Mouse (Mus musculus): ENCODE measurements around the gene Fez1.

Gene Fez1

DNA sequence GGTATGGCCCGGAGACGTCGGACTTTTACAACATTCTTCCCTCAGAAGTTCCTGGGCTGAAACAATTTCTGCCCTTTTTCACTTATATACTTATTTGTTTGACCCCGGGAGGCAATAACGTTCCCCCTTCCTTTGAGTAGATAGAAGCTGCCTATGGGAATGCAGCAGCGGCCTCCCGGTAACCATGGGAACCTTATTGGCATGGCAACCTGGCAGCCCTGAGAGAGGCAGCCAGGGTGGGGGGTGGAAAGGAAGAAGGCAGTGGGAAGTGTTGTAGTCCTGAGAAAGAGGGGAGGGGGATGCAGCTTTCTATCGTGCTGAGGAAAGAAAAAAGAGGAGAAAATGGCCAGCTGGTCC, at the start of gene Fez1:
TSS of gene Fez1 (plus strand) at position 221 of the 357 bp plus-strand sequence.
- in situ Hi-C loops (cut with MboI, MseI): no loop called here

DNA sequence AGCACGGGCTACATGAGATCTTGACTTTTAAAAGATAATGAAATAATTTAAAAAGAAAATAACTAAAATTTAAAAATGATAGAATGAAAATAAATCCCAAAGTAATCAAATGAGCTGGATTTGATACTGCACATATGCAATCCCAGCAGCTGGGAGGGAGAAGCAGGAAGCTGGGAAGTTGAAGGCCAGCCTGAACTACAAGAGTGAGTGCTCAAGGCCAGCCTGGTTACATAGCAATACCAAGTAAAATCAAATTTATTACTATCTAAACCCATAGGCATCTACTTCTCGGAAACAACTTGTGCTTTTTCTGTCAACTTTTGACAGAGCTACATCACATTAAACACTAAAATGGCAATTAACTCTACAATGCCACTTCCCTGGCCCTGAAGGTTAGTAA, 37.7 kb upstream of the Fez1 start:
- in situ Hi-C loops (cut with MboI, MseI): no loop called here

DNA sequence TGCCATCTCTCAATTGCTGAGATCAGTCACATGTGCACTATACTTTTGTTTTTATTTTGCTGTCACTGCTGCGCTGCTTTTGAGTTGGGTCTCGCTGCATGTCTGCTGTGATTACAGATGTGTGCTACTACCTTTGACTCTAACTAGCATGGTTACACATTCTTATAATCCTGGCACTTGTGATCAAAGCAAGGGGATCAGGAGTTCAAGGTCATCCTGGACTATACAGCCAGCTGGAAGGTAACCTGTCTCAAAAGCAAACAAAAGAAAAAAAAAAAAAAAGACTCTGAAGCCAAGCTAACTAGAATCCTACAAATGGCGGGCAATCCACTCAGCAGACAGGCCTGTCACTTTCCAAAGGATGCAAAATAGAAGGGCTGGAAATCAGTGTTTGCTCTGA, 29.5 kb upstream of the Fez1 start:
- in situ Hi-C loops (cut with MboI, MseI): no loop called here

DNA sequence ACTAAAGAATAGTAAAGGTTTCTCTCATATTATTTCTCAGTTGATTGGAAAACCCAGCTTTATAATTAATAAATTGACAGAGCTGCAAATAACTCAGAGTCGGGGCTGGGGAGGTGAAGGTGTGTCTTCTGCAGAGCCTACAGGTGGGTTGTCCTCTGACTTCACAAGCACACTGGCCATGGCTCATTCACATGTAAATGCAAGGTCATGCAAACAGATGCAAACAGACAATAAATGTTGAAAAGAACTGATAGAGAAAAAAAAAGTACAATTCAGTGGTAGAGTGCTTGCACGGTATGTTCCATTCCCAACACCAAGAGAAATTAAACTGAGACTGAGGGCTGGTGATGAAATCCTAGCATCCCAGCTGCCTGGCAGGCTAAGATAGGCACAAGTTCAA, 27.2 kb upstream of the Fez1 start:
- in situ Hi-C loops (cut with MboI, MseI): no loop called here

DNA sequence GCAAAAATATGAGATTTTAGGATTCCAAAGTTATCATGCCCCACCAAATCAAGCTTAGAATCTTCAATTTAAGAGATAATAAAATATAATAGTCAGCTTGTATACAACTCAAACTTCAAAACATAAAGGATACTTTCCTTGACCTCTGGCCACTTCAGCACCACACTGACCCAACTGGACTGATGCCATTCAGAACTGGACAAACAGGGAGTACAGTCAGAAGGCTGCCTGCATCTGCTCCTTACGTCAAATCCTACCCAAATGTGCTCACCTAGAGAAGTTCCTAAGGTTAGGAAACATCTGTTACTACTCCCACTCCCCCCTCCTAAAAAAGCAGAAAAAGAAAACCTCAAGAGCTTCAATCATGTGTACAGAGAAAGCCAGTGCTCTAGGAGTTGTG, 26.1 kb upstream of the Fez1 start:
- in situ Hi-C loops (cut with MboI, MseI): no loop called here

DNA sequence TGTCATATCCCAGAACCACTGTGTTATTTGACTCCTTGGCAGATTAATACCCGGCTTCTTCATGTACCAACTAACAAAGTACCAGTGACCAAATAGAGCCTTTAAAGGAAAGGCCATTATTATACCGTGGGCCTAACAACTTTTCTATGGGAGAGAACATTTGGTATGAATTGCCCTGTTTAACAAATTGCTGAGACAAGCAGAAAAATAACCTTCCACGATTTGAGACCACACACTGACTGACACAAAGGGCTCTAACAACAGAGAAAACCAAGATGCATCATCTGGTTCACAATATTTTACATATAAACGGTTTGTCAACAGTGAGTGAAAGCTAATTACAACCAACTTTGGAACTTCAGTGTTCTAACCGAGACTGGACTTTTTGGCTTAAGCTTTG, 25.4 kb upstream of the Fez1 start:
- in situ Hi-C loops (cut with MboI, MseI): no loop called here

DNA sequence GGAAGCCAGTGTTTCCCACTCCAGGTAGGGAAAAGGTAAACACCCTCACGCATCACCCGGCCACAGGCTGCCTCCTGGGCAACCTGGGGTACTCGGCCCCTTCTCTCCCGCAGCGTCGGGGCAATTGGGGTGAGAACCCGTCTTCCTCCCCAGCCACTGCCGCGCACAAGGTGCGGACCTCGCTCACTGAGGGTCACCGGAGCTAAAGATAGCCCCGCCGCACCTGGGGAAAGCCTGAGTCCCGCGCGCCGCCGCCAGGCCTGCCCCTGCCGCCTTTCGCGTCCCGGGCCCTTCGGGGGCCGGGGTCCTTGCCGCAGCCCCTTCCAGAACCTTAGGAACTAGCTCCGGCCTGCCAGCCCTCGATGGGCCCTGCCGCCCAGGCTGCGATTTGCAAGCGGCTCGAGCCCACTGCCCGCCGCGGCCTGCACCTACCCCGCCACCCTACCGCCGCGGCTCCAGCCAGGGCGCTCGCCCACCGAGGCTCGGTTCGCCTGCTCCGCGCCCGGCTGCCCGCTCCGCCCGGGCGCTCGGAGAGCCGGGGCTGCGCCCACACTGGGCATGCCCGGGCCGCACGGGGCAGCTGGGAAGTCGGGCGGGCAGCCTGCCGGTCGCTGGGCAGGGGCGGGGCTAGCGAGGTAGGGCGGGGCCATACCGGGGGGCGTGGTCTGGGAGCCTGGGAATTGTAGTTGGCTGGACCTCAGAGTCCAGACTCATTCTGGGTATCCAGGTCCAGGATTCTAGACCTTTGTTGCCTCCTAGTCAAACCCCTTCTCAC, 24.7 kb upstream of the Fez1 start, which contains the start of gene Ei24:
TSS of gene Ei24 (minus strand) at position 613 of the 775 bp plus-strand sequence.
- in situ Hi-C loops (cut with MboI, MseI): no loop called here

DNA sequence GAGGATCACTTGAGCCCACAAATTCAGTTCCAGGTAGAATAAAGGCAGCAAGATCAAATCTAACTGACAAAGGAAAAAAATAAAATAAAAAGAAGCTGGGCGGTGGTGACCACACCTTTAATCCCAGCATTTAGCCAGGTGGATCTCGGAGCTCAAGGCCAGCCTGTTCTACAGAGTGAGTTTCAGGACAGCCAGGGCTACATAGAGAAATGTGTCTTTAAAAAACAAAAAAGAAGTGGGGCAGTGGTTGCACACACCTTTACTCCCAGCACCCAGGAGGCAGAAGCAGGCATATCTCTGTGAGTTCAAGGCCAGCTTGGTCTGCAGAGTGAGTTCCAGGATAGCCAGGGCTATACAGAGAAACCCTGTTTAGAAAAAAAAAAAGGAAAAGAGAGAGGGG, 19.7 kb upstream of the Fez1 start:
- in situ Hi-C loops (cut with MboI, MseI): loop anchor here (10.0 kb wide), 1 partner anchor 353 kb away; no protein-coding TSS in a partner anchor

DNA sequence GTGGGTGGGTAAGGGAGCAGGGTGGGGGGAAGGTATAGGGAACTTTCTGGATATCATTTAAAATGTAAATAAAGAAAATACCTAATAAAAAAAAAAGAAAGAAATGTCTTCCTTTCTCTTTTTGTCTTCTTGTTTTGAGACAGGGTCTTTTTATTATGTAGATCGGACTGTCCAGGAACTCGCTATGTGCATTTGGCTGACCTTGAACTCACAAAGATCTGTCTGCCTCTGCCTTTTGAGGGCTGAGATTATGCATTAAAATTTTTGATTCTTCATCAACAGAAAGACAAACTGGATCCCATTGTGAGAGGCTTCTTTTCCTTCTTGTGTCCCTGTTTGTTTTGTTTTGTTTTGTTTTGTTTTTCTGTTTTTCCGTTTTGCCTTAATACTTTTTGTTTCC, 18.7 kb upstream of the Fez1 start:
- in situ Hi-C loops (cut with MboI, MseI): loop anchor here (10.0 kb wide), 1 partner anchor 352 kb away; no protein-coding TSS in a partner anchor

DNA sequence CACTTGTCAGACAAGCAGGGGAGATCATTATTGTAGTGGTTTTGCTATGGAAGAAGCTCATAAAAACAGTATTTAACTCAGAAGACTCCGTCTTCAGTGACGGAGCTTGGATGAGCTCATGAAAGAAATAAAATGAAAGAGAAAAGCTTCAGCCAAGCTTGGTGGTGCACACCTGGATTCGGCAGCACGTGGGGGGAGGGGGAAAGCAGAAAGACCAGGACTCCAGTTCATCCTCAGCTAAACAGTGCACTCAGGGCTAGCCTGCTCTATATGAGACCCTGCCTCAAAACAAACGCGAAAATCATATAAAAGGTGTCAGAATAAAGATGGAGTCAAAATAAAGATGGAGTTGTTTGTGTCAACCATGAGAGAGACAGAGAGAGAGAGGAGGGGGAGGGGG, 18.3 kb upstream of the Fez1 start:
- in situ Hi-C loops (cut with MboI, MseI): loop anchor here (10.0 kb wide), 1 partner anchor 351 kb away; no protein-coding TSS in a partner anchor

DNA sequence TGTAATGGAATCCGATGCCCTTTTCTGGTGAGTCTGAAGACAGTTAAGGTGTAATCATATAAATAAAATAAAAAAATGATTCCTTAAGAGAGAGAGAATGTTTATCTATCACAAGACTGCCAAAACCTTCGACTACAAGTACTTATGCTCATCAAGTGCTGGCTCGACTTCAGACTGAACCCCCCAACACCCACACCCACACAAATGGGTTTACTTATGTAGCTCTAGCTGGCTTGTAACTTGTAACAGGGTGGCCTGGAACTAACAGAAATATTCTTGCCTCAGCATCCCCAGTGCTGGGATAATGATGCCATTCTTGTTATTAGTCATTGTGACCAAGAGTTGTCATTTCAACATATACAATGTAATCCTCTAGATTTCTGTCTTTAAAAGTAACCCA, 17.7 kb upstream of the Fez1 start:
- in situ Hi-C loops (cut with MboI, MseI): loop anchor here (10.0 kb wide), 1 partner anchor 351 kb away; no protein-coding TSS in a partner anchor

DNA sequence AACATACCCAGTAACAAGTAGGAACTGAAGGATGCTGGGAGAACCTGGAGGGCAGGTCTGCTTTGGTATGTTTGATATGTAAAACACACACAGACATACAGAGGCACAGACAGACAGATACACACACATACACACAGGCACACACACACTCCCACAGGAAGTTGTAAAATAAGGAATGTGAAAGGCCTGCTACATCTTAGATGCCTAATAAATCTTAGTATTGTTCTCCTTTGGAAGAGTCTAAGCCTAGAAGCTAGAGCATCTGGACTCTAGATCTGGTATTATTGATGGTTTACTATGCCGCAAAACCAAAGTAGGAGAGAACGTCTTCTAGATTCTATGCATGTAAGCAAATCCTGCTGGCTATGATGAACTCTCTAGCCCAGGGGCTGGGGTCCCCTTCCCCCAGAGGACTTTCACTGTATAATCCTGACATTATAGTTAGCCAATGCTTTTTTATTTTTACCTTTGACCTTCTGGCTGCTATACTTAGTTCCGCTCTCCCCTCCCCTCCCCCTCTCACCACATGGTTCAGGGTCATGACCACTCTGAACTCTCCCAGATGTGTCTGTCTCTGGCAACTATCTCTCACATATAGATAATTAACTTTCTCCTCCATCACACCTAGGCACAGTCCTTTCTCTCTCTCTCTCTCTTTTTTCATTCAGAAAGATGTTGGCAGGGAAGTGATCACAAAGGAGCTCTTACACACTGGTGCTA, 16.2 kb upstream of the Fez1 start:
- in situ Hi-C loops (cut with MboI, MseI): loop anchor here (10.0 kb wide), 1 partner anchor 349 kb away; no protein-coding TSS in a partner anchor

DNA sequence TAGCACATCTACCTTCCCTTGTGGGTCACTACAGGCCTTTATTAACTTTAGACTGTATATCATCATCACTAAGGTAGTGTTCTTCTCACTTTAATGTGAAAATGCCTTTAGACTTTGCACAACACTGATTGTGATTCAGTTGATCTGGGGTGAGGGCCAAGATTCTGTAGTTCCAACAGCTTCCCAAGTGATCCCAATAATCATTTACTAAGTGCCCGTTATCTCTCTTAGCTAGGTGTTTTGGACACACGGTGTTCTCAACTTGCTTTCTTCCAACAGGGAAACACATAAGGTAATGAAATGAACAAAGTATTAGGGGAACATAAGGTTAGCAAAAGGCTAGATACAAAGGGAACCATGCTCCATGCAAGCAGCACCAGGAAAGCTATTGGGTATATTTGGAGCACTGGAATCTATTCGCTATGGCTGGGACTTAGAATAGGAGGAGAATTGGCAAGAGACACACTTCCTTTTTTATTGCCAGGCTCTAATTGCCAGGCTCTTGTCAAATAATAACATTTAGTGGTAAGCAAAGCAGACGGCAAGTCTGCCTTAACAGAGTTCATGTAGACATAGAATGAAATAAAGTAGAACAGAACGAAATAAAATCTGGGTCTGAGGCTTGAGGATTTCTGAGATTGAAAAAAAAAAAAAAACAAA, 13.4 kb upstream of the Fez1 start:
- in situ Hi-C loops (cut with MboI, MseI): loop anchor here (10.0 kb wide), 1 partner anchor 347 kb away; no protein-coding TSS in a partner anchor

DNA sequence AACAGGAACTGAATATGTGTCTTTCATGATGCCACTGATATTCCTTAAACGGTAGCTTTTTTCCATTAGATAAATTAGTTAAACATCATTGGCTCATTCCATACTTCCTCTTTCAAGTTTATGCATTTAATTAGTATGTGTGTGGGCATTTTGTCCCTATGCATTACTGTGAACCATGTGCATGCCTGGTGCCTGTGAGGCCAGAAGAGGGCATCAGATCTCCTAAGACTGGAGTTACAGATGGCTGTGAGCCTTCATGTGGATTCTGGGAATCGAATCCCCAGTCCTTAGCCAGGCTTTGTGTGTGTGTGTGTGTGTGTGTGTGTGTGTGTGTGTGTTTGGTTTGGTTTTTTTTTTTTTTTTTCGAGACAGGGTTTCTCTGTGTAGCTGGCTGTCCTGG, 7.2 kb upstream of the Fez1 start:
- in situ Hi-C loops (cut with MboI, MseI): no loop called here

DNA sequence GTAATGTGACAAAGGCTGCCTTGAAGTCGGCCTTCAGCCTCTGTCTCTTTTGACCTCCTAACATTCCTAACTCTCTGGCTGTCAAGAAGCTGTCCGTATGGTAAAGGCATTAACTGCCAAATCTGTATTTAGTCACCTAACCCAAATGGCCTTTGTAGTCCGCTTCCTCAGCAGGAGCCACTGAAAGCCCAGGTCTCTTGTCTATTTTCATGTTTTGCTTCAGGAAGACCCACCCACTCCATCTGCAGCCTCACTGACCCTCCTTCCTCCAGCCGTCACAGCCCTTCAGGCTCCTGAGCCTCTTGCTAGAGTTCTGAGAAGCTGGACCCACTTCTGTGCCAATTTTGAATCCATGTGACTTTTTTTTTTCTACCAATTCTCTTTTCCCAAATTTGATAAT, 2.8 kb upstream of the Fez1 start:
- in situ Hi-C loops (cut with MboI, MseI): no loop called here

DNA sequence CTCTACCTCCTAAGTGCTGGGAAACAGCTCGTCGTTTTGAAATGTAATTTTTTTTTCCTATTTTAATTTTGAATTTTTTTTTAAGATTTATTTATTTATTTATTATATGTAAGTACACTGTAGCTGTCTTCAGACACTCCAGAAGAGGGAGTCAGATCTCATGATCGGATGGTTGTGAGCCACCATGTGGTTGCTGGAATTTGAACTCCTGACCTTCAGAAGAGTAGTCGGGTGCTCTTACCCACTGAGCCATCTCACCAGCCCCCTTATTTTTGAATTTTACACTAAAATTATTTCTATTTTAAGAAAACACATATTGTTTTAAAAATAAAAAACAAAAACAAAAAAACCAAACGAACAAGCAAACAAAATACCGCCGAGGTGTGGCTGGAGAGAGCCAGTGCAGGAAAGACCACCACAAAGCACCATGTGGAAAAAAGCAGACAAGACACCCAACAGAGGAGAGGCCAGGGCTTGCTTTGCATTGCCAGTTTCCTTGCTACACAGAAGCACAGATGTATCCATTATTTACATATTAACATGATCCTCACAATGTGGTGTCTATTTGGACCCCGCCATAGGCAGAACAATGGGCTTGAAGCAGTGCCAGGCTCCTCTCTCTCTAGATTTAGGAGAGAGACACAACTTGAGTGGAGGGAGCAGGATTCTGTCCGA, 558 bp upstream of the Fez1 start:
- in situ Hi-C loops (cut with MboI, MseI): no loop called here

DNA sequence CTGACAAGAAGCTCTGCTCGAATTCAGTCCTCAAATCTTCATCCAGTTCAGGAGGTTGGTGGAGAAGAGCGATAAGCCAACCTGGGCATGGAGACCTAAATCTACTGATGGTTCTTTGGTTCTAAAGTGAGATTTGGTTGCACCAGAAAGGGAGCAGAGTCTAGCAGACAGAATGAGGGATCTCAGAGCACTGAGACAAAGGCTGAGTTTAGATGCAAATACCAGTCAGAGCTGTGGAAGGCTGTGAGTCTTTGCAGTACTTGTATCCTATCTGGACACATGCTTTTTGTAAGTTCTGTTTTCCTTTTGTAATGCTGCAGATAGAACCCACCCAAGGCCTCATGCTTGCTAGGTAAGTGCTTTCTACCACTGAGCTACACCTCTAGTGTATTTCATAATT, 360 bp downstream of the Fez1 start:
- in situ Hi-C loops (cut with MboI, MseI): no loop called here

DNA sequence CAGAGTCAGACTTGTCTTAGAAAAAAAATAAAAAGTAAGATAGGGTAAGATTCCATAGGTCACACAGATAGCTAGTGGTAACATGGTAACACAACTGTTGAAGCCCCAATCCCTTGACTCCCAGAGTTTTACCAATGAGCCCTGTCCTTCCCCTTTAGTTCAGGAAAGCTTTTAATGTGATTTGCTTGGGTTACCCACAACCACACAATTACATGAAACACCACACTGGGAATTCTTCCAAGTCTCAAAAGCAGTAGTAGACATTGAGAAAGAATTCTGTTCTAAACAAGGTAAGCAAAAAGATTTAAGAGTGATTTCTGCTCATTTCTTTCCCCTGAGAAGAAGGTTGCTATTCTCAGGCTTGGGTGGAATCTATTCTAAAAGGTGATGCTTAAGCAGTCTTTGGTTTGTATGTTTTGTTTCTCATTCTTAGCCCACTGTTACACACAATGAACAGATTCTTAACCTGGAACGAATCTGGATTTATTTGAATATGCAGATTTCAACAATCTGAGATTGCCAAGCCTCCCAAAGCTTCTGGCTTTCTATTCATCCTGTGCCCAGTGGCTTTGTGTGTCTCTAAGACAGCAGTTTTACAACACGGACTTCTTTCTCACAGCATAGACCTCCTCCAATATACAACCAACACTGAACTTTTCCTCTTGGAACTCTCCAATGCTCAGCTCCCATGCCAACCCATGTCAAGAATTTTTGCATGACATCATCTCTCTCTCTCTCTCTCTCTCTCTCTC, 5.1 kb downstream of the Fez1 start:
- in situ Hi-C loops (cut with MboI, MseI): no loop called here

DNA sequence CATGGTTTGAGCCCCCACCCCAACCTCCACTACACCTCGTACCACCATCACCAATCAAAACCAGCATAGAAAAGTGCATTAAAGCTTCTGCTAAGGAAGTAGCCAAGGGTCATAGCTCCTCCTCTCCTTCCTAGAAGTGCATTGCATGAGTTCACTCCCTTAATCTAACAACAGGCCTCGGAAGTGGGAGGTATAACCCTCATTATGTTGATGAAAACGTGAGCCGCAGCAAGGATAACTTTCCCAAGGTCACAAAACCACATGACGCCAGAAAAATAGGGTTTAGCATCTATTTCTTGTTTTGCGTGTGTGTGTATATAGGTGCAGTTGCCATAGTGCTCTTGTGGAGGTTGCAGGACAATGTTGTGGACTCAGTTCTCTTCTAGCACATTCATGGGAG, 9.7 kb downstream of the Fez1 start:
- in situ Hi-C loops (cut with MboI, MseI): no loop called here

DNA sequence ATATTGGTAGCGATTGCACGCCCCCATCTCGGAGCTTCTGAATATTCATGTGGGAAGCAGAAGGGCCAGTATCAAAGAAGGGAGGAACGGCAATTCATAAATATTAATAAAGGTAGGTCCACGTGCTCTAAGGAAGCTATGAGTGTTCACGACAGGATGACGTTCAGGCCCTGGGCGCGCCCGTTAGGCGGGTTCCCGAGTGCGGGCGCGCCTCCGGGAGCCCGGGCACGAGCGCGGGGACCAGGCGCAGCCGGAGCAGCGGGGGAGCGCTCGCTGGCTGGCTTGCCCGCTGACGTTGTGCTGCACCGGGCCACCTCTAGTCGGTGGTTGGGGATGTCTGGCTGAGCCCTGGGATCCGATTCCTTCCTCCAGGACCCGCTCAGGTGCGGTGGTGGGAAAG, 10.9 kb downstream of the Fez1 start:
- in situ Hi-C loops (cut with MboI, MseI): no loop called here
